Mouse (Mus musculus) adrenal gland, adult 8-10 months (tissue): ENCODE results near the gene 4930402F06Rik. TPM values are rescaled to one million over a fixed set of nuclear protein-coding genes. Genes with fewer than 3 reads are reported as not detected.

Experiments used
- DNase-seq: peaks from one replicate; pipeline ENCODE4 v3.0.0; 2022
- total RNA-seq, 4 experiments: library from RNA; stranded (reverse); gene quantifications; 2 replicates each; pipeline ENCODE4 v1.2.4; 2022

4930402F06Rik gene
- total RNA-seq, 4 experiments from 2014 or later, result not detected

GRCm38 (mm10) chr2:35338036-35338435, 58.9 kb downstream of the 4930402F06Rik start:
- no peak for DNase-seq

- DNase-seq, result no peak
Observed at GRCm38 (mm10) chr2:35337419-35337818, 59.6 kb downstream of the 4930402F06Rik start.

- DNase-seq, result peak; percentile 100
Observed at GRCm38 (mm10) chr2:35336388-35337280, 60.3 kb downstream of the 4930402F06Rik start, which contains the start of gene Stom. Gene Stom (minus strand): TSS chr2:35336976.

GRCm38 (mm10) chr2:35335620-35336019, 61.4 kb downstream of the 4930402F06Rik start:
- DNase-seq, result no peak

- DNase-seq, result no peak
Observed at GRCm38 (mm10) chr2:35333670-35334069, 63.3 kb downstream of the 4930402F06Rik start.

- no peak for DNase-seq
Observed at GRCm38 (mm10) chr2:35331205-35331604, 65.8 kb downstream of the 4930402F06Rik start.

GRCm38 (mm10) chr2:35329061-35329460, 67.9 kb downstream of the 4930402F06Rik start:
- no peak for DNase-seq

- DNase-seq, result no peak
Observed at GRCm38 (mm10) chr2:35328064-35328792, 68.7 kb downstream of the 4930402F06Rik start.

- DNase-seq, result no peak
Observed at GRCm38 (mm10) chr2:35327583-35327982, 69.4 kb downstream of the 4930402F06Rik start.

GRCm38 (mm10) chr2:35326931-35327330, 70.0 kb downstream of the 4930402F06Rik start:
- no peak for DNase-seq

GRCm38 (mm10) chr2:35325930-35326329, 71.0 kb downstream of the 4930402F06Rik start:
- no peak for DNase-seq

Other genes starting within 250 kb of the 4930402F06Rik start
- 100 to 1,000 TPM; 212 to 225 (median 218) TPM for gene Rab14, start 196.1 kb downstream of the 4930402F06Rik start, total RNA-seq
- gene Gsn, start 140.8 kb downstream of the 4930402F06Rik start, total RNA-seq, result 100 to 1,000 TPM; 331 to 556 (median 419) TPM
- 10 to 100 TPM; 29.0 to 45.8 (median 37.5) TPM for gene Stom, start 60.2 kb downstream of the 4930402F06Rik start, total RNA-seq
- not detected for gene 4930568D16Rik, start 29.4 kb downstream of the 4930402F06Rik start, total RNA-seq
- gene Ggta1, start 66.1 kb upstream of the 4930402F06Rik start, total RNA-seq, result 10 to 100 TPM in 3 of 4 experiments, 1 to 10 TPM in 1; 8.8 to 14.1 (median 10.8) TPM
- gene Dab2ip, start 161.1 kb upstream of the 4930402F06Rik start, total RNA-seq, result 10 to 100 TPM; 84.5 to 95.8 (median 90.0) TPM